Mouse (Mus musculus) gastrocnemius, postnatal 36 days (tissue): Measurements from ENCODE around the gene Fam168a. TPM values are rescaled to one million over a fixed set of nuclear protein-coding genes. Genes with fewer than 3 reads are reported as not detected.
A peak's percentile ranks its signal among the peaks of the same experiment; 100 is the strongest.
"Not testable (repeated sequence)": the region's sequence is repeated elsewhere in the genome, so short reads cannot be mapped to it uniquely, and the experiment has no call there.

Experiments used
- DNase-seq, 2 experiments: peaks; one replicate each; pipeline ENCODE4 v3.0.0; 2022
- intact Hi-C: fragments of 180-260 bp; cut with DNase I; formaldehyde crosslinking; loops from one replicate; pipeline ENCODE4 v1.15.1; 2025
- total RNA-seq, 2 experiments: library from RNA; stranded (reverse); gene quantifications; 2 replicates each; pipeline ENCODE4 v1.2.3; 2021

Fam168a gene
- total RNA-seq, 2 experiments from 2014 or later, result 33.8 to 37.1 TPM

DNA sequence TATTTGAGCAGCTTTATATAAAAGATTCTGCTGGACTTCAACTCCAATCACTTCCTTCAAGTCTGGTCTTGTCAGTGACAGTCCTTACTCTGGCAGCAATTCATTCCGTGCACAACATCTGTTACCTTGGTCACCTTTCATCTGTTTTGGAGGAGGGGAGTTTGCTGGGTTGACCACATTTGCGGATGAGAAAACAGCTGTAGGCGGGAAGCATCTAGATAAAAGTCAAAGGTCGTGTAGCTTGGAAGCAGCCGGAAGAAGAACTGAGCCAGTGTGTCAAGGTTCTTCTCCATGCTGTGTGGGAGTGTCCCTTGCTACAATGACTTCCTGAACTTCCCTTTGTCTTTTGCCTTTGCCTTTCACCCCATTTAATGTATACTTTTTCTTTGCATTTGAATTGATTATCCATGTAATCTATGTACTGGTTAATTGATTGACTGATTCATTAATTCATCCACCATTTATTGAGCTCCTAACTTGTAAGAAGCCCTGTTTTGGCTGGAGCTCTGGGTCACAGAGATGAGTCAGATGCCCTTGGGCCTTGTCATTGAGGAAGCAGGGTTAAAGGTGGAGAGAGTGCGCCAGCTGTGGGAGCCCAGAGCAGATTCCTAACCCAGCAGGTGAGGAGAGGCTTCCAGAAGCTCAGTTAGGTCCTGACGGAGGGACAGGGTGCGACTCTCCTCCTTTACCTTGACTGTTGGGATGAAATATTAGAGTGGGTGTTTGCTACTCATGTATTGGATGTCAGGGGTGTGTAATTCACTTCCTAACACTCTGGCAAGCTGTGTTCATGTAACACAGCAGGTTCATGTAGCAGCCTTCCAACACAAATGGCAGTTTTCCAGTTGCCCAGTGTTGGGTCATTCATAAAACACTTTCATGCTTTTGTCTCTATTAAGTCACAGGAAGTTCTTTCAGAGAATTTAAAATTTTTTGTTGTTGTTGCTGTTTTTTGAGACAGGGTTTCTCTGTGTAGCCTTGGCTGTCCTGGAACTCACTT lies 6.4 kb upstream of the Fam168a start:
- intact Hi-C loops, result no loop called here
- DNase-seq, result no peak

DNA sequence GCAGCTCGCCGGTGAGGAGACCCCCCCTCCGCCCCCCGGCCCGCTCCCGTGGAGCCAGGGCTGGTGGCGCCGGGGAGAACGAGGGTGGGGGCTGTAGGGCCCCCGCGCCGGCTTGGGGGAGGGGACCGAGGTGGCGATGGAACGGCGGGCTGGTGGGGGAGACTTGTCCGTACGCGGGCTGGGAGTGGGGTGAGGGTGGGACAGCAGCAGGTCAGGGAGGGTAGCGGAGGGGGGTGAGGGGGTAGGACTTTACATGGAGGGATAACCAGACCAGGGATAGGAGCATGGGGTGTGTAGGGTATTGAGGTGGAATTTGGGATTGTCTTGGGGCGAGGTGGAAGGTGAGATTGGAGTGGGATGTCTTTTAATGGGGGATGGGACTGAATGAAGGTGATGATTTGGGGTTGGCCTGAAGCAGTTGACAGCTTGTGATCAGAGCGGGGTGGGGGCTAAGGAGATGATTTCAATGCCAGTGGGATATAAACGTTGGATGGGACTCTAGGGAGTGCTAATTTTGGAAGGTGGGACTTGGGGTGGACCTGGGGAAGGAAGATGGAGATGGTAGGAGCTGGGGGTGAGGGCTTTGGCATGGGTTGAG lies 547 bp downstream of the Fam168a start:
- intact Hi-C loops, result no loop called here
- DNase-seq, result peak in 1 of 2 experiments; percentile 11

GRCm38 (mm10) chr7:100718741-100719140 lies 12.3 kb downstream of the Fam168a start:
- no peak for DNase-seq
- intact Hi-C loops, result no loop called here

DNA sequence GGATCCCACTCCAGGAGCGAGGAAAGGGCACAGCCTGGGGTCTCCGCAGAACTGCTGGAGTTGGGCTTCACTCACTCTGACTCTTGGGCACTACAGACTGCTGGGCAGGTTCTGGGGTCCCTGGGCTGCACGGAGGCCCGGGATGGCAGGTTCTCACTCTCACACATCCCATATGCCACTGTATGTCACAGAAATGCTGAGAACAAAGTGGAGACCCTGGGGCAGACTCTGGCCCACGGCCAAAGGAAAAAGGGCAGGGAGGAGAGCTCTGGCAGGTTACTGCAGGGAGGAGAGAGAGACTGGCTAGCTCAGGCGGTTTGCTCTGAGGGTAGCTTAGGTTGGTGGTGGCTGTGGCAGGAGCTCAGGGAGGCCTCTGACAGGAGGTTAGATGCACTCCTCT lies 15.8 kb downstream of the Fam168a start:
- no peak for DNase-seq
- intact Hi-C loops, result no loop called here

DNA sequence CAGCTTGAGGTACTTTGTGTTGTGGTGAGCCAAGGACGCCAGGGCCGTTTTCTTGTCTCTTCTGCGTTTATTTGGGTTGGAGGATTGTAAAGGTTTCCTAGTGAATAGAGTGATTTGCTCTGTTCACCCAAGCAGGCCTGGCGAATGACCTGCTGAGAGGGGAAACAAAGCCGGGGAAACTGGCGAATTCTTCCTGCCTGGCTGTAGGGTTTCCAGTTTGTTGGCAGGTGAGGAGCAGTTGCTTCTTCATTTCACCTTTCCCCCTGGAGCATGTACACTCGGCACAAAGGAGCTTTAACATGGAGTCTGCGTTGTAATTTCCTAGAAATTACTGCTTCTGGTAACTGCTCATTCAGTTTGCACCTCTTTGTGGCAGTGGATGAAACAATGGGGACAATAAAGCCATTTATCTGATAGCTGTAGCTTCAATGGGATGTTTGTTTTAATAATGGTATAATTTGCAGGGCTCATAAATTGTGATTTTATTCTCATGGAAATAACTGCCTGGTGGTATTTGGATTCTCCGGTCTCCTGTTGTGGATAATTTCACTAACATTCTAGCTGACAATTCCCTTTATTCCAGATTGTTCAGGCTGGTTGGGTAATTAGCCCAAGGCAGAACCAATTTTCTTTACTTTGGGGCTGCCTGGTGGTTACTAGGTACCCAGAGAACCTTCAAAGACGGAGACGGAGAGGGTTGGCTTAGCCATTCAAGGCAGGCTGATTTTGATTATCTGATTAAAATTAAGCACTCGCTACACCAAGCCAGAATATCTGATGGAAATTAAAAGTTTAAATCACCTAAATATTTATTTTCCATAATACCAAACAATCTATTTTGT lies 17.2 kb downstream of the Fam168a start:
- intact Hi-C loops, result no loop called here
- no peak for DNase-seq

GRCm38 (mm10) chr7:100727538-100728085 lies 21.2 kb downstream of the Fam168a start:
- DNase-seq, result no peak
- intact Hi-C loops, result no loop called here

GRCm38 (mm10) chr7:100729778-100730177 lies 23.3 kb downstream of the Fam168a start:
- intact Hi-C loops, result no loop called here
- no peak for DNase-seq

GRCm38 (mm10) chr7:100732341-100733050 lies 26.1 kb downstream of the Fam168a start:
- no peak for DNase-seq
- intact Hi-C loops, result no loop called here

DNA sequence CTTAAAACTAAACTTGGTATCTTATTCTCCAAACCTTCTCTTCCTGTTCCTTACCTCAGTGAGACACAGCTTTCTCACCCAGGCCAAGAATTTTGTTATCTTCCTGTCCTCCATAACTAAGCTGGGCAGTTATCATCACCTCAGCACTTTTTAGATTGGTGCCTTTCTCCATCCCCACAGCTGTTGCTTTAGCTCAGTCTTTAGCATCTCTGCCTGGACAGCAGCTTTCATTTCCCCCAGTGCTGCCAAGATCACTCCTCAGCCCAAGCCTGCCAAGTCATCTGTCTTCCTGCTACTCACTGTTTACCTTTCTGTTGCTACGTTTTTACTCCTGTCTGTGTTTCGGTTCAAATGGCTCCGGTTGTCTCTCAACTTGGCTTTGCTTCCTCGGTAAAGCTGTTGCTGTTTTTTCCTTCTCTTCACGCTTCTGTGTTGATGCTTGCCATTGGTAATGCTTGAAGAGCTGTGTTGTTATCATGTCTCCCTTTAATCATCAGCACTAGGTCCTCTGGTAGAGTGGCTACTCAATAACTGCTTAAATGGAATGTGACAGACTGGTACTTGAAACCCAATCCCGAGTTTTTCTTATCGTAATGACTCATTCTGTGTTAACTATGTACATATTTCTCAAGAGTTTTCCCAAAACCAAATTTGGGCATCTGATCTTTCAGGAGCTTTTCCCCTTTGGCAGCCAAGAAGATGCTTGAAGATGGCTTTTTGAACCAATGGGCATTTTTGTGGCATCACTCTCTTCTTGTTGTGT lies 26.8 kb downstream of the Fam168a start:
- DNase-seq, result no peak
- intact Hi-C loops, result no loop called here

DNA sequence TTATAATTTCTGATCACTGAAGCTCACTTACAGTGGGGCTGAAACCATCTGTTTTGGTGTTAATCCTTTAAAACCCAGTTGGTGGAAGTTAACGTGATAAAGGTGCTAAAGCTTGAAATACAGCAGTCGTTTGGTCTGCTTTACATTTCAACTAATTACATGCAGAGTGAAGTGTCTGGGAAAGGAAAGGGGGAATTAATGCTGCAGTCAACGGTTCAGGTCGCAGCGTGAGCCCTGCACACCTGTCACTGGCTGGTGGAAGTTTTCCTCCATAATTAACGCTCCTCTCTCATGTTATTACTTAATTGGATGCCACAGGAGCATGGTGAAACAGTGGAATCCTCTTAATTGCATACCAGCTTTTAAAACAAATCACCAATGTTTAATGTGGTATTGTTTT lies 27.8 kb downstream of the Fam168a start:
- intact Hi-C loops, result no loop called here
- DNase-seq, result no peak

DNA sequence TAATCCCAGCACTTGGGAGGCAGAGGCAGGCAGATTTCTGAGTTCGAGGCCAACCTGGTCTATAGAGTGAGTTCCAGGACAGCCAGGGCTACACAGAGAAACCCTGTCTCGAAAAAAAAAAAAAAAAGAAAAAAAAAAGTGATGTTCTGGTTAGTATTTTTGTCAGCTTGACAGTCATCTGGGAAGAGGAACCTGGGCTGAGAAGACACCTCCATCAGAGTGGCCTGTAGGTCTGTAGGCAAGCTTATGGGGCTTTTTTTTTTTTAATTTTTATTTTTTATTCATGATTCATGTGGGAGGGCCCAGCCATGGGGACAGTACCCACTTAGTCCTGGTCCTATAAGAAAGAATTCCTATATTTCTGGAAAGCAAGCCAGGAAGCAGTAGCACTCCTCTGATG lies 28.5 kb downstream of the Fam168a start:
- DNase-seq, intact Hi-C loops: not testable (repeated sequence)

DNA sequence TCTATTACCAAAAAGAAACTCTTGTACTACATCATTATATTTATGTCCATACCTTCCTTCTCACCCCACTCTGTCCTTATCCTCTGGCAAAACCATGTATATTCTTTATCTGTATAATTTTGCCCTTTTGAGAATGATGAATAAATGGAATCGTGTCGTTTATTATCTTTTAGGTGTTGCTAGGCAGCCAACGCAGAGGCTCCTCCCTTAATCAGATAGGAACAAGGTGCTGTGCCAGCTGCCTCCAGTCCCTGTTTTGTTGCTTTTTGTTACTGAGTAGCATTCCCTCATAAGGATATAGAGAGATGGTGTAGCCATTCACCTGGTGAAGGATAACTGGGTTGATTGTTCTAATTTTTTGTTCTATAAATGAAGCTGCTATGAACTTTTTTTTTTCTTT lies 29.7 kb downstream of the Fam168a start:
- no peak for DNase-seq
- intact Hi-C loops, result no loop called here

GRCm38 (mm10) chr7:100744372-100744771 lies 37.9 kb downstream of the Fam168a start:
- intact Hi-C loops, result no loop called here
- DNase-seq, result no peak

- intact Hi-C loops, result no loop called here
- DNase-seq, result no peak
These were observed 43.7 kb downstream of the Fam168a start for GRCm38 (mm10) chr7:100750101-100750500.

DNA sequence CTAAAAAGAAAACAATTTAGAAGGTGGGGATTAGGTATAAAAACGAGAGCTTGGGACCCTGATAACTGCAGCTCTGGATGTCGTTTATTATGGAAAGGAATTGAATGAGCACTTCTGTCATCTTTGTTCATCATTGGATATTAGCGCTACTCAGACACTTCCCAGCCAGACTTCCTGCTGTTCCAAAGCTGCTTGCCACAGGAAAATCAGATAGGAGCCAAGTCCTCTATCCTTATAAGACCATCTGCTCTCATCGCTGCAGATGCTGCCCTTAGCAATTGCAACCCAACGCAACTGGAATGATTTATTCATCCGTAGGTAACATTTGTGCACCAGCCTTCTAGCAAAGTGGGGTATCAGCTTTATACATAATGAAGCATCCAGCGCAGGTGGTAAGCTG lies 52.3 kb downstream of the Fam168a start:
- intact Hi-C loops, result no loop called here
- DNase-seq, result no peak

DNA sequence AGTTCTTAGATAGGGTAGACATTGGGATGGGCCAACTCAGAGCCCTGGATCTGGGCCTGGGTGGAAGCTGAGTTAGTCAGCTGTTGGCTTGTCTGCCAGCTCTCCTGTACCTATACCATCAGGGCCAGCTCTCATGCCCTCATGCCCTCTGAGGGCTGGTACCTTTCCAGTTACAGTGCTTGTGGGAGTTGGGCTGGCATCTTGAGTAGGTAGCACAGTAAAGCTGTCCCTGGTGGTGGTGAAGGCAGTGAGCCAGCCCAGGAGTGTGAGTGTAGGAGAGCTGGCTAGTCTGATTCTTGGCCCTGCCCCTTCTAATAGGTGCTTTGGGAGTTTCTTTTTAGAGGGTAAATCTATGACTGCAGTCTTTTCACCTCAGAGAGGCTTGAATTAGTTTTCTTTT lies 56.3 kb downstream of the Fam168a start:
- peak in 1 of 2 experiments; percentile 11 for DNase-seq

GRCm38 (mm10) chr7:100767568-100767967 lies 61.1 kb downstream of the Fam168a start:
- intact Hi-C loops, result no loop called here

More for the DNA sequence above, 56.3 kb downstream of the Fam168a start:
- intact Hi-C loops, result no loop called here

GRCm38 (mm10) chr7:100768009-100768408 lies 61.6 kb downstream of the Fam168a start:
- intact Hi-C loops, result no loop called here
- DNase-seq, result no peak

More at GRCm38 (mm10) chr7:100767568-100767967, 61.1 kb downstream of the Fam168a start:
- DNase-seq, result no peak

DNA sequence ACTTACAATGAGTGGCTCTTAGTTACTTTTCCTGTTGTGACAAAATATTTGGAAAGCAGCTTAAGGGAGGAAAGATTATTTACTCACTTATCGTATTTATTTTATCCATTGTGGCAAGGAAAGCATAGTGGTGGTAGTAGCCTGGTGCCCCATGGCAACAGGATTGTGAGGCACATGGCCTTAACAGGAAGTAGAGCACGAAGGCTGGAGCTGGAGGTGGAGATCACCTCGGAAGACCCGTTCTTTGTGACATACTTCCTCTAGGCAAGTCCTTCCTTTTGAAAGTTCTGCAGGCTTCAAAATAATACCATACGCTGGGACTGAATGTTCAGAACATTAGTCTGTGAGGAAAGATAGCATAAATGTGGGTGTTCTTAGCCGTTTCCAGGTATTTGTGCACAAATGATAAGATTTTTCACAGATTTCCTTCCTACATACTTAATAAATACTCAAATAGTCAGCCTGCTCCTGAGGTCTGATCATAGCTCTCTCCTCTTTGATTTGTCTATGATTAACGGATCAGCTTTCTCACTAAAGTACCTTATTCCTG lies 63.2 kb downstream of the Fam168a start:
- intact Hi-C loops, result no loop called here

More for the DNA sequence above, 63.2 kb downstream of the Fam168a start:
- DNase-seq, result no peak
